Mouse (Mus musculus): ENCODE data around the gene Srcin1. TPM values are rescaled to one million over a fixed set of nuclear protein-coding genes. Genes with fewer than 3 reads are reported as not detected.

The Srcin1 gene
- polyA plus RNA-seq, 1 experiment = 47.1 TPM

- TF ChIP-seq CTCF (IDR thresholded peaks at IDR 0.05; ENCODE audit: control insufficient read depth, insufficient read depth, insufficient replicate concordance, low read depth, low read length) = no peak
- no peak for TF ChIP-seq POLR2A (IDR thresholded peaks at IDR 0.05; ENCODE audit: control insufficient read depth, low read depth, low read length)
- H3K27me3 ChIP-seq (ENCODE audit: control insufficient read depth, insufficient read depth, low read length) = no peaks in the 10 kb centered on the region
- H3K36me3 ChIP-seq (ENCODE audit: control insufficient read depth, insufficient read depth, low read length) = no peaks in the 10 kb centered on the region
- no peak overlapping the region for H3K4me3 ChIP-seq (ENCODE audit: control insufficient read depth, low read depth, low read length)
- H3K4me1 ChIP-seq (ENCODE audit: control insufficient read depth, insufficient read depth, low read length) = peaks cover 3% of the 10 kb centered on the region
- H3K27ac ChIP-seq (ENCODE audit: control insufficient read depth, insufficient read depth, low read depth, low read length) = no peak overlapping the region
Measured at GRCm38 (mm10) chr11:97555144-97555543, 20.8 kb downstream of the Srcin1 start.

GRCm38 (mm10) chr11:97552151-97552550 lies 23.8 kb downstream of the Srcin1 start:
- Histone ChIP-seq H3K27me3 (ENCODE audit: control insufficient read depth, insufficient read depth, low read length) (no peaks in the 10 kb centered on the region; the same call in 1 of the 2 replicates), H3K36me3 (ENCODE audit: control insufficient read depth, insufficient read depth, low read length) (no peaks in the 10 kb centered on the region), H3K4me1 (ENCODE audit: control insufficient read depth, insufficient read depth, low read length) (peaks cover 9% of the 10 kb centered on the region), H3K27ac (ENCODE audit: control insufficient read depth, insufficient read depth, low read depth, low read length) (no peak overlapping the region), H3K4me3 (ENCODE audit: control insufficient read depth, low read depth, low read length) (no peak overlapping the region)
- TF ChIP-seq POLR2A (IDR thresholded peaks at IDR 0.05; ENCODE audit: control insufficient read depth, low read depth, low read length) = no peak
- no peak for TF ChIP-seq CTCF (IDR thresholded peaks at IDR 0.05; ENCODE audit: control insufficient read depth, insufficient read depth, insufficient replicate concordance, low read depth, low read length)

- Histone ChIP-seq H3K4me1 (ENCODE audit: control insufficient read depth, insufficient read depth, low read length) (peaks cover 16% of the 10 kb centered on the region), H3K27ac (ENCODE audit: control insufficient read depth, insufficient read depth, low read depth, low read length) (no peak overlapping the region), H3K27me3 (ENCODE audit: control insufficient read depth, insufficient read depth, low read length) (no peaks in the 10 kb centered on the region; the same call in 1 of the 2 replicates)
Measured at GRCm38 (mm10) chr11:97548757-97549156, 27.2 kb downstream of the Srcin1 start.

GRCm38 (mm10) chr11:97547957-97548706 lies 27.9 kb downstream of the Srcin1 start:
- Histone ChIP-seq H3K4me3 (ENCODE audit: control insufficient read depth, low read depth, low read length) (no peak overlapping the region), H3K4me1 (ENCODE audit: control insufficient read depth, insufficient read depth, low read length) (peaks cover 16% of the 10 kb centered on the region), H3K27me3 (ENCODE audit: control insufficient read depth, insufficient read depth, low read length) (no peaks in the 10 kb centered on the region; the same call in 1 of the 2 replicates), H3K27ac (ENCODE audit: control insufficient read depth, insufficient read depth, low read depth, low read length) (no peak overlapping the region), H3K36me3 (ENCODE audit: control insufficient read depth, insufficient read depth, low read length) (no peaks in the 10 kb centered on the region)
- no peak for TF ChIP-seq POLR2A (IDR thresholded peaks at IDR 0.05; ENCODE audit: control insufficient read depth, low read depth, low read length)
- no peak for TF ChIP-seq CTCF (IDR thresholded peaks at IDR 0.05; ENCODE audit: control insufficient read depth, insufficient read depth, insufficient replicate concordance, low read depth, low read length)

More at GRCm38 (mm10) chr11:97548757-97549156, 27.2 kb downstream of the Srcin1 start:
- H3K36me3 ChIP-seq (ENCODE audit: control insufficient read depth, insufficient read depth, low read length) = no peaks in the 10 kb centered on the region
- H3K4me3 ChIP-seq (ENCODE audit: control insufficient read depth, low read depth, low read length) = no peak overlapping the region
- no peak for TF ChIP-seq CTCF (IDR thresholded peaks at IDR 0.05; ENCODE audit: control insufficient read depth, insufficient read depth, insufficient replicate concordance, low read depth, low read length)
- no peak for TF ChIP-seq POLR2A (IDR thresholded peaks at IDR 0.05; ENCODE audit: control insufficient read depth, low read depth, low read length)

GRCm38 (mm10) chr11:97546804-97547411 lies 29.1 kb downstream of the Srcin1 start:
- no peaks in the 10 kb centered on the region; the same call in 1 of the 2 replicates for H3K27me3 ChIP-seq (ENCODE audit: control insufficient read depth, insufficient read depth, low read length)
- peak overlapping the region; percentile 64 for H3K4me3 ChIP-seq (ENCODE audit: control insufficient read depth, low read depth, low read length)
- TF ChIP-seq POLR2A (IDR thresholded peaks at IDR 0.05; ENCODE audit: control insufficient read depth, low read depth, low read length) (no peak), CTCF (IDR thresholded peaks at IDR 0.05; ENCODE audit: control insufficient read depth, insufficient read depth, insufficient replicate concordance, low read depth, low read length) (no peak)
- no peaks in the 10 kb centered on the region for H3K36me3 ChIP-seq (ENCODE audit: control insufficient read depth, insufficient read depth, low read length)
- H3K27ac ChIP-seq (ENCODE audit: control insufficient read depth, insufficient read depth, low read depth, low read length) = no peak overlapping the region
- peaks cover 16% of the 10 kb centered on the region for H3K4me1 ChIP-seq (ENCODE audit: control insufficient read depth, insufficient read depth, low read length)

GRCm38 (mm10) chr11:97545808-97546560 lies 30.0 kb downstream of the Srcin1 start:
- TF ChIP-seq POLR2A (IDR thresholded peaks at IDR 0.05; ENCODE audit: control insufficient read depth, low read depth, low read length) = no peak
- no peak for TF ChIP-seq CTCF (IDR thresholded peaks at IDR 0.05; ENCODE audit: control insufficient read depth, insufficient read depth, insufficient replicate concordance, low read depth, low read length)
- peak overlapping the region; percentile 5 for H3K4me3 ChIP-seq (ENCODE audit: control insufficient read depth, low read depth, low read length)
- no peaks in the 10 kb centered on the region; the same call in 1 of the 2 replicates for H3K27me3 ChIP-seq (ENCODE audit: control insufficient read depth, insufficient read depth, low read length)
- H3K36me3 ChIP-seq (ENCODE audit: control insufficient read depth, insufficient read depth, low read length) = no peaks in the 10 kb centered on the region
- no peak overlapping the region for H3K27ac ChIP-seq (ENCODE audit: control insufficient read depth, insufficient read depth, low read depth, low read length)
- H3K4me1 ChIP-seq (ENCODE audit: control insufficient read depth, insufficient read depth, low read length) = peaks cover 16% of the 10 kb centered on the region

- peaks cover 16% of the 10 kb centered on the region for H3K4me1 ChIP-seq (ENCODE audit: control insufficient read depth, insufficient read depth, low read length)
- H3K4me3 ChIP-seq (ENCODE audit: control insufficient read depth, low read depth, low read length) = no peak overlapping the region
- no peaks in the 10 kb centered on the region; the same call in 1 of the 2 replicates for H3K27me3 ChIP-seq (ENCODE audit: control insufficient read depth, insufficient read depth, low read length)
- TF ChIP-seq CTCF (IDR thresholded peaks at IDR 0.05; ENCODE audit: control insufficient read depth, insufficient read depth, insufficient replicate concordance, low read depth, low read length) (no peak), POLR2A (IDR thresholded peaks at IDR 0.05; ENCODE audit: control insufficient read depth, low read depth, low read length) (no peak)
- no peak overlapping the region for H3K27ac ChIP-seq (ENCODE audit: control insufficient read depth, insufficient read depth, low read depth, low read length)
- H3K36me3 ChIP-seq (ENCODE audit: control insufficient read depth, insufficient read depth, low read length) = no peaks in the 10 kb centered on the region
Measured at GRCm38 (mm10) chr11:97543883-97544282, 32.1 kb downstream of the Srcin1 start.

All from testis, adult 2 months (tissue).